Mouse (Mus musculus) midbrain, embryonic 10.5 days (tissue): ENCODE measurements around the gene Gfm2. TPM values are rescaled to one million over a fixed set of nuclear protein-coding genes. Genes with fewer than 3 reads are reported as not detected.

Experiments
- DNase-seq: peaks from one replicate; pipeline ENCODE4 v3.0.0-alpha.2; 2017; ENCODE audit warnings: low spot score
- H3K27ac ChIP-seq: fragments of 300-500 bp; sonication (generic); replicated peaks from 2 replicates; pipeline ENCODE4 v1.5.1; 2016; ENCODE audit warnings: mild to moderate bottlenecking
- H3K27me3 ChIP-seq: fragments of 300-500 bp; sonication (generic); 2 replicates; pipeline ENCODE4 v1.6.1; 2016; ENCODE audit warnings: low read depth, mild to moderate bottlenecking; ENCODE audit not compliant: poor library complexity, severe bottlenecking
- H3K36me3 ChIP-seq: fragments of 300-500 bp; sonication (generic); 2 replicates; pipeline ENCODE4 v1.6.1; 2016; ENCODE audit warnings: mild to moderate bottlenecking, moderate library complexity
- H3K4me1 ChIP-seq: fragments of 300-500 bp; sonication (generic); 2 replicates; pipeline ENCODE4 v1.6.1; 2016
- H3K4me3 ChIP-seq: fragments of 300-500 bp; sonication (generic); 2 replicates; pipeline ENCODE4 v1.5.1; 2016; ENCODE audit warnings: mild to moderate bottlenecking, moderate library complexity
- H3K9me3 ChIP-seq: fragments of 300-500 bp; sonication (generic); replicated peaks from 2 replicates; pipeline ENCODE4 v1.6.1; 2016; ENCODE audit warnings: mild to moderate bottlenecking
- WGBS: fragments of 180-500 bp; shearing (Covaris S2); methylation state at CpG from one replicate; pipeline ENCODE4 v1.1.7; 2016; 5-methylcytosine and 5-hydroxymethylcytosine counted together
- polyA plus RNA-seq: library from polyadenylated mRNA; unstranded; fragments of >200 nt; fragmentation: Nextera tagmentation; extraction: Ambion mirVana; gene quantifications from 2 replicates; pipeline ENCODE4 v1.2.1, GENCODE M21; 2016

Gfm2 gene
- polyA plus RNA-seq, 1 experiment from 2014 or later = 45.1 TPM

- H3K36me3 ChIP-seq = no peaks in the 10 kb centered on the region
- H3K4me3 ChIP-seq = no peak overlapping the region
- peaks cover 22% of the 10 kb centered on the region for H3K4me1 ChIP-seq
- no peak overlapping the region for H3K27ac ChIP-seq
- H3K9me3 ChIP-seq = no peaks in the 10 kb centered on the region
- WGBS = 69% methylated on average over 12 of the region's 12 CpGs
- H3K27me3 ChIP-seq = peaks cover 12% of the 10 kb centered on the region
- no peak for DNase-seq
Measured at GRCm38 (mm10) chr13:97196186-97196924, 58.6 kb downstream of the Gfm2 start.

GRCm38 (mm10) chr13:97196925-97197218 is 59.1 kb downstream of the Gfm2 start:
- Histone ChIP-seq H3K9me3 (no peaks in the 10 kb centered on the region), H3K4me3 (no peak overlapping the region), H3K27ac (no peak overlapping the region), H3K27me3 (peaks cover 12% of the 10 kb centered on the region), H3K4me1 (peaks cover 22% of the 10 kb centered on the region), H3K36me3 (no peaks in the 10 kb centered on the region)
- DNase-seq = no peak
- WGBS = 92% methylated on average over 2 of the region's 2 CpGs

GRCm38 (mm10) chr13:97197932-97198562 is 60.3 kb downstream of the Gfm2 start, which contains the start of gene Hexb:
Gene Hexb (minus strand): TSS chr13:97198357.
- Histone ChIP-seq H3K36me3 (no peaks in the 10 kb centered on the region), H3K27ac (peak within 1 kb of the TSS; percentile 89)
- under 1% methylated on average over 45 of the region's 45 CpGs for WGBS

GRCm38 (mm10) chr13:97199123-97199522 is 61.4 kb downstream of the Gfm2 start:
- no peak overlapping the region for H3K27ac ChIP-seq
- H3K4me1 ChIP-seq = peaks cover 22% of the 10 kb centered on the region
- no peak for DNase-seq
- no peaks in the 10 kb centered on the region for H3K9me3 ChIP-seq
- peaks cover 12% of the 10 kb centered on the region for H3K27me3 ChIP-seq
- H3K4me3 ChIP-seq = no peak overlapping the region
- H3K36me3 ChIP-seq = no peaks in the 10 kb centered on the region
- WGBS = 82% methylated on average over 2 of the region's 2 CpGs

More at GRCm38 (mm10) chr13:97197932-97198562, 60.3 kb downstream of the Gfm2 start, which contains the start of gene Hexb:
- H3K9me3 ChIP-seq = no peaks in the 10 kb centered on the region
- peaks cover 12% of the 10 kb centered on the region for H3K27me3 ChIP-seq
- H3K4me1 ChIP-seq = peaks cover 22% of the 10 kb centered on the region
- peak within 1 kb of the TSS; percentile 72 for H3K4me3 ChIP-seq
- DNase-seq = peak; percentile 90

GRCm38 (mm10) chr13:97201076-97201475 is 63.3 kb downstream of the Gfm2 start:
- Histone ChIP-seq H3K36me3 (no peaks in the 10 kb centered on the region), H3K4me3 (no peak overlapping the region), H3K27me3 (peaks cover 12% of the 10 kb centered on the region), H3K9me3 (no peaks in the 10 kb centered on the region), H3K27ac (no peak overlapping the region), H3K4me1 (peaks cover 29% of the 10 kb centered on the region)
- DNase-seq = no peak
- WGBS = 81% methylated on average over 7 of the region's 7 CpGs

GRCm38 (mm10) chr13:97201896-97202295 is 64.2 kb downstream of the Gfm2 start:
- Histone ChIP-seq H3K27me3 (peaks cover 7% of the 10 kb centered on the region), H3K27ac (no peak overlapping the region), H3K4me1 (peaks cover 23% of the 10 kb centered on the region), H3K4me3 (no peak overlapping the region), H3K36me3 (no peaks in the 10 kb centered on the region), H3K9me3 (no peaks in the 10 kb centered on the region)
- WGBS = 84% methylated on average over 4 of the region's 4 CpGs
- no peak for DNase-seq

GRCm38 (mm10) chr13:97205052-97205701 is 67.4 kb downstream of the Gfm2 start:
- Histone ChIP-seq H3K9me3 (no peaks in the 10 kb centered on the region), H3K4me3 (peak overlapping the region; percentile 50), H3K36me3 (no peaks in the 10 kb centered on the region), H3K27me3 (no peaks in the 10 kb centered on the region), H3K4me1 (peaks cover 13% of the 10 kb centered on the region; the same call in 1 of the 2 replicates), H3K27ac (peak overlapping the region; percentile 33)
- 15% methylated on average over 18 of the region's 18 CpGs for WGBS
- peak; percentile 72 for DNase-seq

GRCm38 (mm10) chr13:97206046-97206445 is 68.3 kb downstream of the Gfm2 start:
- no peak for DNase-seq
- WGBS = 84% methylated on average over 2 of the region's 2 CpGs
- Histone ChIP-seq H3K27me3 (no peaks in the 10 kb centered on the region), H3K9me3 (no peaks in the 10 kb centered on the region), H3K4me3 (no peak overlapping the region), H3K4me1 (peaks cover 13% of the 10 kb centered on the region; the same call in 1 of the 2 replicates), H3K36me3 (no peaks in the 10 kb centered on the region), H3K27ac (no peak overlapping the region)

- Histone ChIP-seq H3K4me1 (peaks cover 13% of the 10 kb centered on the region; the same call in 1 of the 2 replicates), H3K27me3 (no peaks in the 10 kb centered on the region), H3K4me3 (no peak overlapping the region), H3K27ac (no peak overlapping the region), H3K36me3 (no peaks in the 10 kb centered on the region), H3K9me3 (no peaks in the 10 kb centered on the region)
- no peak for DNase-seq
- WGBS = 85% methylated on average over 7 of the region's 7 CpGs
Measured at GRCm38 (mm10) chr13:97207472-97208111, 69.9 kb downstream of the Gfm2 start.

- WGBS = 67% methylated on average over 7 of the region's 7 CpGs
- peaks cover 13% of the 10 kb centered on the region; the same call in 1 of the 2 replicates for H3K4me1 ChIP-seq
- DNase-seq = no peak
Measured at GRCm38 (mm10) chr13:97208112-97208478, 70.4 kb downstream of the Gfm2 start.

GRCm38 (mm10) chr13:97208500-97209010 is 70.8 kb downstream of the Gfm2 start:
- H3K27me3 ChIP-seq = no peaks in the 10 kb centered on the region
- H3K27ac ChIP-seq = no peak overlapping the region
- no peak overlapping the region for H3K4me3 ChIP-seq
- peaks cover 13% of the 10 kb centered on the region; the same call in 1 of the 2 replicates for H3K4me1 ChIP-seq
- WGBS = 79% methylated on average over 3 of the region's 3 CpGs
- H3K9me3 ChIP-seq = no peaks in the 10 kb centered on the region
- no peaks in the 10 kb centered on the region for H3K36me3 ChIP-seq
- no peak for DNase-seq

More at GRCm38 (mm10) chr13:97208112-97208478, 70.4 kb downstream of the Gfm2 start:
- Histone ChIP-seq H3K27me3 (no peaks in the 10 kb centered on the region), H3K9me3 (no peaks in the 10 kb centered on the region), H3K27ac (no peak overlapping the region), H3K4me3 (no peak overlapping the region), H3K36me3 (no peaks in the 10 kb centered on the region)

GRCm38 (mm10) chr13:97214583-97215268 is 77.0 kb downstream of the Gfm2 start:
- Histone ChIP-seq H3K36me3 (no peaks in the 10 kb centered on the region), H3K9me3 (no peaks in the 10 kb centered on the region), H3K4me1 (peaks cover 15% of the 10 kb centered on the region), H3K27me3 (no peaks in the 10 kb centered on the region), H3K27ac (peak overlapping the region; percentile 74), H3K4me3 (no peak overlapping the region)
- 52% methylated on average over 3 of the region's 3 CpGs for WGBS
- no peak for DNase-seq
